Mouse (Mus musculus) layer of hippocampus, postnatal 10 days (tissue): ENCODE measurements around the gene Klf12. TPM values are rescaled to one million over a fixed set of nuclear protein-coding genes. Genes with fewer than 3 reads are reported as not detected.
A peak's percentile ranks its signal among the peaks of the same experiment; 100 is the strongest.

ENCODE experiments used
- DNase-seq, 2 experiments: peaks; one replicate each; pipeline ENCODE4 v3.0.0; 2021; ENCODE audit warnings: low spot score in 2 of 2
- total RNA-seq, 2 experiments: library from RNA; stranded (reverse); gene quantifications; 2 replicates each; pipeline ENCODE4 v1.2.3; 2021

Gene Klf12
- total RNA-seq, 2 experiments from 2014 or later: 36.1 to 39.5 TPM

GRCm38 (mm10) chr14:100052876-100053275 is 231.6 kb downstream of the Klf12 start:
- DNase-seq: no peak

DNA sequence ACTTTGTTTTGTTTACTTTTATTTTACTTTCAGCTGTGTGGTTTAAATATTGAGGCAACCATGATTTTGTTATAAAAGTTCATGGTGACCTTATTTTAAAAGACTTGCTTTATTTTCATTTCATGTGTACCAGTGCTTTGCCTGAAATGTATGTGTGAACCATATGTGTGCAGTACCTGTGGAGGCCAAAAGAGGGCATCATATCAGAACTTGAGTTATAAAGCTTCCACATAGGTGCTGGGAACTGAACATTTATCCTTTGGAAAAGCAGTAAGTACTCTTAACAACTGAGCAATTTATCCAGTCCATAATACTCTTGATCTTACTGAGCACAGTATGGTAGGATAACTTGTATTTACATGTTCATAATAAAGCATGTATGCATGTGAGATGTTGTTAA is 239.0 kb downstream of the Klf12 start:
- no peak for DNase-seq

DNA sequence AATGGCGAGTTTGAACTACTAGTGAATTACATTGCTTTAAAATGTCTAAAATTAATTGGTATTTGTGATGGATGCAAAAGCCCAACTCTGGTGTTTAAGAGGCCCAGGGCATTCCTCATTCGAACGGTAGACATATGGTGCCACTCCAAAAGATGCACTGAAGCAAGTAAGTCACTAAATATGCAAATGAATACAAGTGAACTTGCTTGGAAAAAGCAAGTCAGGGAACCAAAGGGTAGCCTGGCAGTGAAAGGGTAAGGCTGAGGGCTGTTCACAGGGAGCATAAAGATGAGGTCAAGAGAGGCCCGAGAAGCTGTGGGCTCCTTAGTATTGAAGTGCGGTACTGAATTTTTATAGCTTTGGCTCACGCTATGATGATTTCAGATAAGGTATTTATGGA is 242.7 kb downstream of the Klf12 start:
- no peak for DNase-seq

- DNase-seq: no peak
These were observed 257.8 kb downstream of the Klf12 start for GRCm38 (mm10) chr14:100026671-100027070.

DNA sequence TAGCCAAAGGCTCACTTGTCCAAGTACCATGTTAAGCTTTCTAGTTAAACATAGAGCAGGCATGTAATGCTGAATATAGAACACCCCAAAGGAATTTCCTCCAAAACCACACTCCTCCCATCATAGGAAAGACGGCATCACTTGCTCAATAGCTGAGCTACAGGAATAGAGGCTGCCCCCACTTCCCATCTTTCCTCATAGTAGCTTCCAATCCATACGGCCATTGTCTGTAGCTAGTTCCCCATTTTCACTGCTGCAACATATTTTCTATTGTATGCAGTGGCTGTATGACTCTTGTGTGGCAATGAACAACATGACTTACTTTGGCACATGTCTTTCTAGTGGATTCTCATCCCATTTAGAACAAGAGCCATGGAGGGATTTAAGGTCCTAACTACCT is 267.3 kb downstream of the Klf12 start:
- DNase-seq: no peak

- no peak for DNase-seq
These were observed 274.0 kb downstream of the Klf12 start for GRCm38 (mm10) chr14:100010525-100010924.

GRCm38 (mm10) chr14:100009790-100010382 is 274.6 kb downstream of the Klf12 start:
- peak; percentile 22 to 35 for DNase-seq

DNA sequence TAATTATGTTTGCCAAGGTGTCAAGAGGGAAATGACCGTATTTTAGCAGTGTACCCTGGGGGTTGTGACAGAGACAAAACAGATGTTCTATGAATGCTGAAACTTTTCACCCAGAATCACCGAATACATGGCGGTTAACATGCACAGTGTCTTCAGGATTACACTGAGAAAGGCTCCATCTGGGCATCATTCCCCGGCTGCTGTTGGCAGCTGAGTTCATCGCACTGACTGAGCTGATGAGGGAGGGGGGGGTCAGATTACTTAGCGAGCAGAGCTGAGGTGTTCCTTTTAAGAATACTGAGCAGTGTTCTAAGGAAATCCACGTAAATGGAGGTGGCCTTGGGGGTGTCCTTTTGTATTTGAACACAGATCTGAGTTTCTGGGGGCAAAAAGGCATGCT is 301.0 kb downstream of the Klf12 start:
- DNase-seq: no peak

DNA sequence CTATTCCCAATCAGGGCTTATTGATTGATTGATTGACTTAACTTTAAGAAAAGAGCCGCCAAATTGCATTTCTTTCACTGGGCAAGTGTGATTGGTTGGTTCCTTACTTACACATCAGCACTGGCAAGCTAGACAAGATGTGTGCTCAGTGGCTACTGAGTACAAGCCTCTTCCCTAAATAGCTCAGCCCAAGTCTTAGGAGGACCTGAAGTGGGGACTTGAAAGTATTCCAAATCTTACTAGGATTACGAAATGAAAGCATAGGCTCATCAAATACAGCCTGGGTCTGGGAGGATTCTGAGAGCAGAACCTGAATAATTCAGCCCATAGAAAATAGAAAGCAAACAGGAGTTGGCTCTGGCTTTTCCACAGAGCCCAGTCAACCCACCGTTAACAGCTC is 303.3 kb downstream of the Klf12 start:
- DNase-seq: no peak

GRCm38 (mm10) chr14:99967920-99968319 is 316.6 kb downstream of the Klf12 start:
- no peak for DNase-seq

GRCm38 (mm10) chr14:99960500-99961229 is 323.8 kb downstream of the Klf12 start:
- DNase-seq: no peak

- DNase-seq: no peak
These were observed 329.3 kb downstream of the Klf12 start for GRCm38 (mm10) chr14:99955133-99955532.

DNA sequence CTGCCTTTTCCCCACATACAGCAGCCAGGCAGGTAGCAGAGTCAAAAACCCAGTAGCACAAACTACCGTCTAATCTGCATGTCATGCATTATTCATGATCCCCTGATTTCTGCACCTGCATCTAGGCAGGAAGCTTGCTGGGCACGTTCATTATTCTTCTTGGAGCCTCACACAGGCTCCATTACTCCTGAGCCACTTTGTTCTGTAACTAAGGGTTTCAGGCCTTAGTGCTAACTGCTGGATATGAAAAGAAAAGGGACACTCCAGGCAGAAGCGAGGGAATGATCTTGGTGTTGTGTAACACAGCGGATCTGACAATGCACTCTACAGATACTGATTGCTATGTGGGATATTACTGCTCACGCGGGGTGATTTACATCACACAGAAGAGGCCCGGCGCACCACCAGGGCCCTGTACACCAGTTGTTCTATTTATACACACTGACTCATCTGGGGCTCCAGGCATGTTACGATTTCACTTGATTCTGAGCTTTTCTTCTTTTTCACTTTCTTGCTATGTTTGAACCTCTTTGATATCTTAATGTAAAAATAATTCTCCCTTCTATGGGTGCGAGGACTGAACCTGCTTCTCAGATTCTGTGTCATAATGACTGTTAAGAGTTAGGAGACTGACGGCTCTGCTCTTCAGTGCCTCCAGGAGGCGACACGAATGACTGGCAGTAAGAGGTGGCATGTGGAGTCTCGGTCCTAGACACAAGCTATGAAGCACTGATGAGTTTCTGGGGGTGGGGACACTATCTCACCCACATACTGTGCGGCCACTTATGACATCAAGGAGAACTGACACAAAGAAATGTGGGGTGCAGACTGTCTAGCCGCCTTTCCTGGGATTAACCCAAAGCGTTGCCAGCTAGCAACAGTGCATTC is 340.0 kb downstream of the Klf12 start:
- DNase-seq: no peak

GRCm38 (mm10) chr14:99943156-99943555 is 341.3 kb downstream of the Klf12 start:
- peak; percentile 66 to 67 for DNase-seq

DNA sequence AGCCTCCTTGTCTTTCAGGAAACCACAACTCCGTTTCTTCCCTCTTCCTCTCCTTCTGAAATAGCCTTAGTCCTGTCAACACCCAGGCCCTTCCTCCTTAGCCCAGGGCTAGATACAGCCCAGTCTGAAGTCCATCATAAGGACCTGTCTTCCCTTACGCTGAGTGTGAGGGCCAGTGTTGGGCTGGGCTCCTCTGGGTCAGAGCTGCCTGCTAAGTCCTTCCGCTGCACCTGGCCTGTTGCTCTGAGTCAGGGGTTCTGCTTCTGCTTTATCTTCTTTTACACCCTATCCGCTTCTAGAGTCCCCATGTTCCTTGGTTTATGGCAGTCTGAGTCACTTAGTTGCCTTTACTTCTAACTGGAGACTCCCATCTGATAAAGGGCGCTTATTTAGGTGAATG is 351.0 kb downstream of the Klf12 start:
- DNase-seq: no peak

DNA sequence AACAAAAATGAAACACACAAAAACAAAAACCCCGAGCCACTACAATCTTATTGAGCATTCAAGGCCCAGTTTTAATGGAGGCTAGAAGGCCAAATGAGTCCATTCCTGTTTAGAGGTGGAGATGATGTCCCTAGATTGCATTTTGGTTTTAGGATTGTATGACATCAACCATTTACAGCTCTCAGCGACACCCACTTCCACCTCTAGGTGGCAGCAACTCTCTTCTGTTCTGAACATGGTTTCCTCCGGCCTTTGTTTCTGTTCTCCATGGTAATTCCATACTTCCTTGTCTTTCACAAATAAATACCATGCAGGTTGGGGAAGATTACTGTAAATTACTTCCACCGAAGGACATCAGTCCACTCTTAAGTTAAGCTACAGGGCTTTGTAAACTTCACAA is 352.6 kb downstream of the Klf12 start:
- DNase-seq: peak; percentile 85 to 87

GRCm38 (mm10) chr14:99911912-99912311 is 372.6 kb downstream of the Klf12 start:
- DNase-seq: no peak

DNA sequence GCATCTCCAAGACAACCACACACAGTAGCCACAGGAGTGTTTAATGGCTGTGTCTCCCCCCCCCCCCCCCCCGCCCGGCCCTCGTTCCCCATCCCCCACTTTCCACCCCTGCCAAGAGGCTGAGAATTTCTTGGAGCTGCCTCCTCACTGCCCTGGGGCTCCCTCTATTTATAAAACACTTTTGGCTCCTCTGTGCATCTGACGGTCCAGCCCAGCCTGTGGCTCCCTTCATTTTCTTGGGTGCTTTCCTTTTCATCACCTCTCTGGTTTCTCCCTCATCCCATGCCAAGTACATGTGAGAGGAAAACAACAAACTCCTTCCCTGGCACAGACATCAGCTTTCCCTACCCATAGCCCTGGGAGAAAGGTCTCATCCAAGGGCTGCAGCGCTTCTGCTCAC is 373.6 kb downstream of the Klf12 start:
- no peak for DNase-seq

DNA sequence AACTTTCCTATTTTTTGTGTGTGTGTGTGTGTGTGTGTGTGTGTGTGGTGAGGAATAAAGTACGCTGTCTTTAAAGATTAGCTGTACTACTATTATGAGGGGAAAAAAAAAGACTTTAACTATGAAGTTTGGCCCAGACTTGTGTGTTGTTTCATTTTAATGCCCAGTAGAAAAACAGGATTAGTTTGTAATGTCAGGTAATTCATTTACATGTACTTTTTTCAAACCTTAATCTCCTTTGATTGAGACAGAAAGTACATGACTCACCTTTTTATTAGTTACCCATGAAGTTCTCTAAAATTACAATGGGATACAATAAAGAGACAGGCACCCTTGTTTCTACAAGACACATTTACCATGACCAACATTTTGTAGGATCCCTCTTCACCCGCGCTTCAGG is 383.6 kb downstream of the Klf12 start:
- DNase-seq: no peak

- DNase-seq: no peak
These were observed 385.6 kb downstream of the Klf12 start for GRCm38 (mm10) chr14:99898861-99899260.

GRCm38 (mm10) chr14:99894708-99895383 is 389.6 kb downstream of the Klf12 start:
- peak; percentile 76 to 79 for DNase-seq
